Comparison of ENCODE assay signal across 9 mouse cellular contexts in genomic region chr7:80294764-80295648, GRCm38 (mm10). TPM values are rescaled to one million over a fixed set of nuclear protein-coding genes. Genes with fewer than 3 reads are reported as not detected.
DNase-seq lines count a peak whose midpoint lies in the region; ATAC-seq and TF ChIP-seq lines count a peak whose summit lies in the region.
"Had no signal": no experiment of that assay in that cellular context is flagged by ENCODE, and none has a peak within 500 bp of the region (broad histone marks: within the 10 kb centered on the region; RNA-seq: fewer than 3 reads in every experiment).

No protein-coding gene starts in this region.

- in situ Hi-C loops in CH12.LX (cut with MboI; ENCODE audit: low pct_ligation_motif_present, low pct_unique_long_range_greater_than_20kb, low sequenced_read_pairs): no loop called here

- TF ChIP-seq POLR2A in CH12.LX (IDR thresholded peaks at IDR 0.05; ENCODE audit: low read depth, low read length): no peak

- peaks cover 21% of the 10 kb centered on the region for H3K4me1 ChIP-seq in heart, embryonic 10.5 days
- H3K4me1 ChIP-seq in CH12.LX (ENCODE audit: control insufficient read depth in 1 of 2, insufficient read depth in 2 of 2): peaks cover 13 to 44% of the 10 kb centered on the region in 2 experiments
- H3K4me1 ChIP-seq in embryonic facial prominence, embryonic 15.5 days: peaks cover 18% of the 10 kb centered on the region
- peaks cover 16% of the 10 kb centered on the region for H3K4me1 ChIP-seq in neural tube, embryonic 13.5 days (replicated peaks)

- H3K27ac ChIP-seq in heart, embryonic 10.5 days: peak overlapping the region; percentile 93
- peak overlapping the region; percentile 31 for H3K27ac ChIP-seq in CH12.LX (ENCODE audit: insufficient read depth, low read depth)
- peak overlapping the region; percentile 86 for H3K27ac ChIP-seq in embryonic facial prominence, embryonic 15.5 days (replicated peaks)
- H3K27ac ChIP-seq in neural tube, embryonic 13.5 days (replicated peaks): 0 out of 2 replicates have a peak overlapping the region, but pooled peaks have one; percentile 56

- H3K4me2 ChIP-seq in CH12.LX (ENCODE audit: insufficient read depth, low read depth, poor library complexity, severe bottlenecking): peak overlapping the region; percentile 89
- H3K4me2 ChIP-seq in embryonic facial prominence, embryonic 15.5 days (replicated peaks): peak overlapping the region; percentile 79
- H3K4me2 ChIP-seq in neural tube, embryonic 13.5 days: peak overlapping the region; percentile 98

- ATAC-seq in embryonic facial prominence, embryonic 15.5 days (ENCODE audit: insufficient number of reproducible peaks, low FRiP score, low TSS enrichment, low read depth): peak; percentile 47; the same call in 1 of the 2 replicates
- peak; percentile 71; the same call in 1 of the 2 replicates for ATAC-seq in neural tube, embryonic 13.5 days (ENCODE audit: low read depth)

- H3K36me3 ChIP-seq in heart, embryonic 10.5 days: peaks cover 40% of the 10 kb centered on the region
- peaks cover 10 to 44% of the 10 kb centered on the region in 2 experiments for H3K36me3 ChIP-seq in CH12.LX (replicated peaks in 1 of 2; ENCODE audit: control insufficient read depth in 1 of 2, insufficient read depth in 1 of 2, low read length in 1 of 2)
- H3K36me3 ChIP-seq in embryonic facial prominence, embryonic 15.5 days: 0 out of 2 replicates have a peak, but pooled peaks cover 7% of the 10 kb centered on the region
- H3K36me3 ChIP-seq in neural tube, embryonic 13.5 days: peaks cover 22% of the 10 kb centered on the region

- no peaks in the 10 kb centered on the region for H3K27me3 ChIP-seq in heart, embryonic 10.5 days (ENCODE audit: insufficient read depth, poor library complexity, severe bottlenecking)
- no peaks in the 10 kb centered on the region for H3K27me3 ChIP-seq in CH12.LX (replicated peaks)
- no peaks in the 10 kb centered on the region for H3K27me3 ChIP-seq in embryonic facial prominence, embryonic 15.5 days
- H3K27me3 ChIP-seq in neural tube, embryonic 13.5 days: no peaks in the 10 kb centered on the region
- H3K27me3 ChIP-seq: Patski had no signal

- TF ChIP-seq RAD21 in CH12.LX (IDR thresholded peaks at IDR 0.05; ENCODE audit: low read depth, low read length): no peak

- intact Hi-C loops in heart, postnatal 14 days (cut with DNase I): loop anchor here (2.0 kb wide), 1 partner anchor 30 kb away; the partner anchor contains the start of gene Rccd1

- H3K4me3 ChIP-seq in heart, embryonic 10.5 days: peak overlapping the region; percentile 83
- peak overlapping the region; percentile 75 to 93 (median 82) for H3K4me3 ChIP-seq in CH12.LX (replicated peaks in 1 of 3; ENCODE audit: low read depth in 2 of 3, low read length in 2 of 3, poor library complexity in 1 of 3)
- H3K4me3 ChIP-seq in embryonic facial prominence, embryonic 15.5 days (replicated peaks): peak overlapping the region; percentile 83
- peak overlapping the region; percentile 72 for H3K4me3 ChIP-seq in neural tube, embryonic 13.5 days

- no peak for DNase-seq in heart, embryonic 10.5 days (ENCODE audit: low spot score)
- no peak for DNase-seq in heart, postnatal 14 days
- peak; percentile 36 for DNase-seq in CH12.LX (ENCODE audit: extremely low read depth)
- peak; percentile 21 to 35 for DNase-seq in kidney, postnatal 4 days
- no peak for DNase-seq in adrenal gland, adult 18-20 months (ENCODE audit: low spot score in 2 of 2)
- DNase-seq in urinary bladder, postnatal 14 days (ENCODE audit: low spot score): no peak

- peak overlapping the region; percentile 69 for H3K9ac ChIP-seq in CH12.LX (ENCODE audit: insufficient read depth, low read depth)
- peak overlapping the region; percentile 65 for H3K9ac ChIP-seq in embryonic facial prominence, embryonic 15.5 days
- peak overlapping the region; percentile 70 for H3K9ac ChIP-seq in neural tube, embryonic 13.5 days

- TF ChIP-seq EP300 in CH12.LX (IDR thresholded peaks at IDR 0.05; ENCODE audit: low read length): no peak

- no peaks in the 10 kb centered on the region for H3K9me3 ChIP-seq in heart, embryonic 10.5 days
- H3K9me3 ChIP-seq in CH12.LX (replicated peaks; ENCODE audit: low read length): no peaks in the 10 kb centered on the region
- H3K9me3 ChIP-seq in embryonic facial prominence, embryonic 15.5 days (replicated peaks): no peaks in the 10 kb centered on the region
- H3K9me3 ChIP-seq in neural tube, embryonic 13.5 days: no peaks in the 10 kb centered on the region

- 9% methylated on average over 37 of the region's 37 CpGs for WGBS in heart, embryonic 10.5 days
- 6% methylated on average over 37 of the region's 37 CpGs for WGBS in embryonic facial prominence, embryonic 15.5 days
- WGBS in neural tube, embryonic 13.5 days: 9% methylated on average over 37 of the region's 37 CpGs

- dilution Hi-C loops in CH12.LX (cut with MboI; ENCODE audit: extremely low pct_ligation_motif_present, extremely low pct_unique_long_range_greater_than_20kb, low sequenced_read_pairs): no loop called here

- H3K79me2 ChIP-seq in CH12.LX (replicated peaks; ENCODE audit: control insufficient read depth, extremely low read depth, insufficient read depth, poor library complexity, severe bottlenecking): peaks cover 54% of the 10 kb centered on the region

- no peak for TF ChIP-seq CTCF in CH12.LX (conservative IDR thresholded peaks at IDR 0.05 in 1 of 2, IDR thresholded peaks at IDR 0.05 in 1 of 2; ENCODE audit: low read depth in 2 of 2, low read length in 2 of 2)

TF ChIP-seq in CH12.LX, 34 proteins besides CTCF, POLR2A, EP300 and RAD21 (continues in another document):
- TF ChIP-seq UBTF (IDR thresholded peaks at IDR 0.05; ENCODE audit: low read depth, low read length) (0 out of 2 replicates have a peak, but pooled peaks have one; percentile 51), ZC3H11A (IDR thresholded peaks at IDR 0.05; ENCODE audit: low read depth, low read length) (no peak), SIN3A (IDR thresholded peaks at IDR 0.05; ENCODE audit: low read length) (peak; percentile 55; the same call in 1 of the 2 replicates), ZNF384 (IDR thresholded peaks at IDR 0.05; ENCODE audit: low read depth, low read length) (peak; percentile 75), MXI1 (IDR thresholded peaks at IDR 0.05; ENCODE audit: low read depth, low read length) (peak; percentile 64; the same call in 1 of the 2 replicates), CHD2 (IDR thresholded peaks at IDR 0.05; ENCODE audit: low read length) (no peak), MAX (IDR thresholded peaks at IDR 0.05; ENCODE audit: low read length) (no peak), CHD1 (IDR thresholded peaks at IDR 0.05; ENCODE audit: low read depth, low read length) (peak; percentile 80), POLR2AphosphoS2 (IDR thresholded peaks at IDR 0.05; ENCODE audit: low read depth, low read length) (no peak)

RNA-seq across cellular contexts. Expression of gene Prc1, which starts 0.8 kb away (rescaled TPM):
- polyA plus RNA-seq in heart, embryonic 10.5 days (2016; fragmentation: Nextera tagmentation; extraction: Ambion mirVana): 153 and 163 TPM in 2 replicates
- total RNA-seq in heart, postnatal 14 days (2021): 10 to 100 TPM; 12.4 to 19.8 TPM
- 52.5 and 64.8 TPM in 2 replicates for total RNA-seq in CH12.LX (2012; rRNA removed)
- total RNA-seq in CH12.LX (2014; rRNA removed): 83.0 and 84.4 TPM in 2 replicates
- polyA plus RNA-seq in CH12.LX (2012; ENCODE audit: insufficient read length, low read depth): 75.6 and 80.4 TPM in 2 replicates
- polyA plus RNA-seq in embryonic facial prominence, embryonic 15.5 days (2015; fragmentation: Nextera tagmentation; extraction: Ambion mirVana): 109 TPM in 2 replicates
- polyA plus RNA-seq in neural tube, embryonic 13.5 days (2015; fragmentation: Nextera tagmentation; extraction: Ambion mirVana): 38.3 and 48.2 TPM in 2 replicates
- total RNA-seq in adrenal gland, adult 18-20 months (2021): 1 to 10 TPM; 3.6 to 4.6 TPM

RNA-seq across cellular contexts. Expression of gene Vps33b, which starts 25.6 kb away (rescaled TPM):
- 14.5 and 15.3 TPM in 2 replicates for polyA plus RNA-seq in heart, embryonic 10.5 days (2016; fragmentation: Nextera tagmentation; extraction: Ambion mirVana)
- 1 to 10 TPM; 7.0 to 7.4 TPM for total RNA-seq in heart, postnatal 14 days (2021)
- 20.6 and 23.2 TPM in 2 replicates for total RNA-seq in CH12.LX (2012; rRNA removed)
- 15.5 and 15.8 TPM in 2 replicates for total RNA-seq in CH12.LX (2014; rRNA removed)
- polyA plus RNA-seq in CH12.LX (2012; ENCODE audit: insufficient read length, low read depth): 16.6 and 20.4 TPM in 2 replicates
- polyA plus RNA-seq in embryonic facial prominence, embryonic 15.5 days (2015; fragmentation: Nextera tagmentation; extraction: Ambion mirVana): 12.3 and 17.1 TPM in 2 replicates
- 23.7 and 27.7 TPM in 2 replicates for polyA plus RNA-seq in neural tube, embryonic 13.5 days (2015; fragmentation: Nextera tagmentation; extraction: Ambion mirVana)
- 10 to 100 TPM; 14.9 to 26.6 TPM for total RNA-seq in adrenal gland, adult 18-20 months (2021)

RNA-seq across cellular contexts. Expression of gene Rccd1, which starts 29.2 kb away (rescaled TPM):
- polyA plus RNA-seq in heart, embryonic 10.5 days (2016; fragmentation: Nextera tagmentation; extraction: Ambion mirVana): 9.8 and 10.3 TPM in 2 replicates
- 1 to 10 TPM; 6.8 to 7.6 TPM for total RNA-seq in heart, postnatal 14 days (2021)
- 16.4 and 18.3 TPM in 2 replicates for total RNA-seq in CH12.LX (2012; rRNA removed)
- 14.1 and 18.5 TPM in 2 replicates for total RNA-seq in CH12.LX (2014; rRNA removed)
- polyA plus RNA-seq in CH12.LX (2012; ENCODE audit: insufficient read length, low read depth): 17.4 and 21.0 TPM in 2 replicates
- 10.4 and 10.8 TPM in 2 replicates for polyA plus RNA-seq in embryonic facial prominence, embryonic 15.5 days (2015; fragmentation: Nextera tagmentation; extraction: Ambion mirVana)
- polyA plus RNA-seq in neural tube, embryonic 13.5 days (2015; fragmentation: Nextera tagmentation; extraction: Ambion mirVana): 12.6 and 15.6 TPM in 2 replicates
- total RNA-seq in adrenal gland, adult 18-20 months (2021): 10 to 100 TPM in 1 of 2 experiments, 1 to 10 TPM in 1; 7.3 to 11.9 TPM

RNA-seq across cellular contexts. Expression of gene Ngrn, which starts 34.0 kb away (rescaled TPM):
- 45.7 and 47.2 TPM in 2 replicates for polyA plus RNA-seq in heart, embryonic 10.5 days (2016; fragmentation: Nextera tagmentation; extraction: Ambion mirVana)
- 10 to 100 TPM; 25.2 to 25.6 TPM for total RNA-seq in heart, postnatal 14 days (2021)
- total RNA-seq in CH12.LX (2012; rRNA removed) (32.1 and 33.3 TPM in 2 replicates), CH12.LX (2014; rRNA removed) (43.2 and 45.6 TPM in 2 replicates)
- 28.3 and 30.9 TPM in 2 replicates for polyA plus RNA-seq in CH12.LX (2012; ENCODE audit: insufficient read length, low read depth)
- 51.2 and 54.9 TPM in 2 replicates for polyA plus RNA-seq in embryonic facial prominence, embryonic 15.5 days (2015; fragmentation: Nextera tagmentation; extraction: Ambion mirVana)
- 57.5 and 62.6 TPM in 2 replicates for polyA plus RNA-seq in neural tube, embryonic 13.5 days (2015; fragmentation: Nextera tagmentation; extraction: Ambion mirVana)
- 10 to 100 TPM; 40.7 to 41.4 TPM for total RNA-seq in adrenal gland, adult 18-20 months (2021)

RNA-seq across cellular contexts. Expression of gene Unc45a, which starts 45.8 kb away (rescaled TPM):
- 24.3 and 34.2 TPM in 2 replicates for polyA plus RNA-seq in heart, embryonic 10.5 days (2016; fragmentation: Nextera tagmentation; extraction: Ambion mirVana)
- total RNA-seq in heart, postnatal 14 days (2021): 10 to 100 TPM; 17.9 to 19.2 TPM
- total RNA-seq in CH12.LX (2012; rRNA removed): 21.8 and 22.6 TPM in 2 replicates
- total RNA-seq in CH12.LX (2014; rRNA removed): 7.9 and 13.8 TPM in 2 replicates
- polyA plus RNA-seq in CH12.LX (2012; ENCODE audit: insufficient read length, low read depth): 16.8 and 22.2 TPM in 2 replicates
- 55.6 and 57.7 TPM in 2 replicates for polyA plus RNA-seq in embryonic facial prominence, embryonic 15.5 days (2015; fragmentation: Nextera tagmentation; extraction: Ambion mirVana)
- 61.3 and 61.7 TPM in 2 replicates for polyA plus RNA-seq in neural tube, embryonic 13.5 days (2015; fragmentation: Nextera tagmentation; extraction: Ambion mirVana)
- total RNA-seq in adrenal gland, adult 18-20 months (2021): 10 to 100 TPM; 71.5 to 85.8 TPM

Comparison
In these comparisons a context has a peak if more than half of its experiments do, and no peak if none do; other contexts are left out.
1. DNase-seq: peak in CH12.LX (single experiment) and kidney, postnatal 4 days (2 of 2); none in heart, embryonic 10.5 days (single experiment), heart, postnatal 14 days (0 of 2), adrenal gland, adult 18-20 months (0 of 2) and urinary bladder, postnatal 14 days (single experiment).
2. H3K27ac ChIP-seq: peak in every context shown above with its lines; median percentile 93 in heart, embryonic 10.5 days; 86 in embryonic facial prominence, embryonic 15.5 days; 56 in neural tube, embryonic 13.5 days; 31 in CH12.LX.
3. Peak in every context shown above with its lines, with median percentiles within 50 percentile points of each other: H3K4me3 ChIP-seq, H3K4me2 ChIP-seq and H3K9ac ChIP-seq.